Mouse (Mus musculus) ES-E14 (cell line): Measurements from ENCODE around the gene Aoah.

ENCODE experiments used
- HCFC1 ChIP-seq: IDR thresholded peaks from 2 replicates; pipeline ENCODE4 v1.6.1; 2012; ENCODE audit warnings: low read length, inconsistent platforms, borderline replicate concordance; ENCODE audit not compliant: insufficient read depth
- MAFK ChIP-seq: IDR thresholded peaks from 2 replicates; pipeline ENCODE4 v1.6.1; 2014; ENCODE audit warnings: mild to moderate bottlenecking, low read depth, low read length, inconsistent platforms; ENCODE audit not compliant: insufficient read depth

GRCm38 (mm10) chr13:20916698-20917511, 123.0 kb downstream of the Aoah start:
- TF ChIP-seq MAFK = no peak
- TF ChIP-seq HCFC1 = no peak
